Mouse (Mus musculus) liver, embryonic 14.5 days (tissue): ENCODE measurements around the gene Rras2. TPM values are rescaled to one million over a fixed set of nuclear protein-coding genes. Genes with fewer than 3 reads are reported as not detected.

Experiments used
- ATAC-seq: fragments of 200-750 bp; cut with Nextera tagmentation; 2 replicates; pipeline ENCODE4 v1.8.0; 2017; ENCODE audit warnings: moderate number of reproducible peaks, mild to moderate bottlenecking, moderate library complexity; ENCODE audit not compliant: insufficient read depth
- DNase-seq, 3 experiments: peaks; one replicate each; pipeline ENCODE4 v3.0.0-alpha.2; 2012 to 2013; ENCODE audit warnings: low read depth in 3 of 3, low spot score in 3 of 3
- H3K27ac ChIP-seq: fragments of 300-500 bp; sonication (generic); 2 replicates; pipeline ENCODE4 v1.5.1; 2014; ENCODE audit warnings: moderate library complexity, mild to moderate bottlenecking, control low read depth, inconsistent platforms
- H3K27me3 ChIP-seq: fragments of 300-500 bp; sonication (generic); 2 replicates; pipeline ENCODE4 v1.6.1; 2014; ENCODE audit warnings: mild to moderate bottlenecking, low read length, moderate library complexity; ENCODE audit not compliant: control insufficient read depth, insufficient read depth
- H3K36me3 ChIP-seq: fragments of 300-500 bp; sonication (generic); replicated peaks from 2 replicates; pipeline ENCODE4 v1.6.1; 2014; ENCODE audit warnings: low read depth; ENCODE audit not compliant: control insufficient read depth, insufficient read depth
- H3K4me1 ChIP-seq, 2 experiments: fragments of 200-500 bp in 1 of 2; fragments of 300-500 bp in 1 of 2; sonication (generic) in 1 of 2; replicated peaks; 2 replicates each; pipeline ENCODE4 v1.6.1; 2012 to 2014; ENCODE audit warnings: antibody characterized with exemption in 1 of 2, inconsistent platforms in 1 of 2, low read length in 1 of 2; ENCODE audit not compliant: control insufficient read depth in 2 of 2, insufficient read depth in 2 of 2
- H3K4me2 ChIP-seq: fragments of 300-500 bp; sonication (generic); 2 replicates; pipeline ENCODE4 v1.6.1; 2014; ENCODE audit warnings: low read depth, mild to moderate bottlenecking, control low read depth, moderate library complexity
- H3K4me3 ChIP-seq, 2 experiments: fragments of 200-500 bp in 1 of 2; fragments of 300-500 bp in 1 of 2; sonication (generic) in 1 of 2; 2 replicates each; pipeline ENCODE4 v1.5.1; 2012 to 2014; ENCODE audit warnings: low read depth in 2 of 2, low read length in 2 of 2, mild to moderate bottlenecking in 2 of 2, control low read depth in 1 of 2, inconsistent platforms in 1 of 2, moderate library complexity in 1 of 2; ENCODE audit not compliant: insufficient read depth in 1 of 2
- H3K9ac ChIP-seq: fragments of 300-500 bp; sonication (generic); replicated peaks from 2 replicates; pipeline ENCODE4 v1.6.1; 2014; ENCODE audit warnings: mild to moderate bottlenecking, control low read depth, moderate library complexity
- H3K9me3 ChIP-seq: fragments of 300-500 bp; sonication (generic); 2 replicates; pipeline ENCODE4 v1.6.1; 2016; ENCODE audit warnings: low read length, mixed read lengths; ENCODE audit not compliant: control insufficient read depth
- CTCF ChIP-seq: IDR thresholded peaks from 2 replicates; pipeline ENCODE4 v1.5.1; 2016; ENCODE audit warnings: antibody characterized with exemption, low read depth, control low read depth
- EP300 ChIP-seq: IDR thresholded peaks from 2 replicates; pipeline ENCODE4 v1.6.1; 2016; ENCODE audit warnings: antibody characterized with exemption, low read depth
- WGBS: fragments of 180-500 bp; shearing (Covaris S2); extraction: QIAGEN DNeasy Blood & Tissue Kit; methylation state at CpG from one replicate; pipeline ENCODE4 v1.1.7; 2014; ENCODE audit not compliant: insufficient replicate concordance; 5-methylcytosine and 5-hydroxymethylcytosine counted together
- polyA plus RNA-seq, 2 experiments: library from polyadenylated mRNA; depleted of rRNA in 1 of 2; stranded (reverse) in 1 of 2; unstranded in 1 of 2; fragments of >200 nt; fragmentation: Nextera tagmentation in 1 of 2; extraction: Ambion mirVana in 1 of 2; gene quantifications; 2 replicates each; pipeline versions ENCODE4 v1.2.1 to v1.2.3; 2012 to 2014

Rras2 gene
- polyA plus RNA-seq, 2 experiments, result 5.3 to 7.9 TPM

GRCm38 (mm10) chr7:114103629-114104347 lies 13.8 kb downstream of the Rras2 start:
- Histone ChIP-seq H3K27ac (no peak overlapping the region), H3K4me3 (no peak overlapping the region), H3K36me3 (no peaks in the 10 kb centered on the region), H3K9me3 (no peaks in the 10 kb centered on the region), H3K4me1 (peaks cover 0 to 9% of the 10 kb centered on the region in 2 experiments; a peak in 1 of 4 replicates), H3K9ac (no peak overlapping the region), H3K4me2 (no peak overlapping the region), H3K27me3 (no peaks in the 10 kb centered on the region)
- DNase-seq (no peak), ATAC-seq (no peak)
- WGBS, result 73% methylated on average over 24 of the region's 24 CpGs
- TF ChIP-seq EP300, result no peak
- no peak for TF ChIP-seq CTCF

- H3K36me3 ChIP-seq, result no peaks in the 10 kb centered on the region
- no peak overlapping the region for H3K9ac ChIP-seq
- H3K4me1 ChIP-seq, result peaks cover 0 to 9% of the 10 kb centered on the region in 2 experiments; a peak in 1 of 4 replicates
- no peak overlapping the region for H3K4me3 ChIP-seq
- H3K27me3 ChIP-seq, result no peaks in the 10 kb centered on the region
- 73% methylated on average over 4 of the region's 4 CpGs for WGBS
- TF ChIP-seq EP300 (no peak), CTCF (no peak)
- H3K4me2 ChIP-seq, result no peak overlapping the region
- ATAC-seq (no peak), DNase-seq (no peak)
- no peaks in the 10 kb centered on the region for H3K9me3 ChIP-seq
- no peak overlapping the region for H3K27ac ChIP-seq
These were observed 14.4 kb downstream of the Rras2 start for GRCm38 (mm10) chr7:114103152-114103551.

- Histone ChIP-seq H3K9me3 (no peaks in the 10 kb centered on the region), H3K4me2 (no peak overlapping the region), H3K4me1 (peaks cover 0 to 9% of the 10 kb centered on the region in 2 experiments; a peak in 1 of 4 replicates), H3K4me3 (no peak overlapping the region), H3K9ac (no peak overlapping the region), H3K27me3 (no peaks in the 10 kb centered on the region), H3K36me3 (no peaks in the 10 kb centered on the region), H3K27ac (no peak overlapping the region)
- TF ChIP-seq CTCF (no peak), EP300 (no peak)
- no peak for DNase-seq
- no peak for ATAC-seq
- 68% methylated on average over 4 of the region's 4 CpGs for WGBS
These were observed 15.0 kb downstream of the Rras2 start for GRCm38 (mm10) chr7:114102609-114103008.

- no peak for DNase-seq
- Histone ChIP-seq H3K9ac (no peak overlapping the region), H3K4me2 (no peak overlapping the region), H3K4me1 (peaks cover 0 to 9% of the 10 kb centered on the region in 2 experiments; a peak in 1 of 4 replicates), H3K36me3 (no peaks in the 10 kb centered on the region), H3K4me3 (no peak overlapping the region), H3K9me3 (no peaks in the 10 kb centered on the region), H3K27me3 (no peaks in the 10 kb centered on the region), H3K27ac (no peak overlapping the region)
- ATAC-seq, result no peak
- TF ChIP-seq CTCF (no peak), EP300 (no peak)
- 43% methylated on average over 3 of the region's 3 CpGs for WGBS
These were observed 16.2 kb downstream of the Rras2 start for GRCm38 (mm10) chr7:114101412-114101811.

GRCm38 (mm10) chr7:114093548-114094174 lies 23.9 kb downstream of the Rras2 start:
- DNase-seq (no peak), ATAC-seq (no peak)
- H3K4me3 ChIP-seq, result no peak overlapping the region
- H3K27ac ChIP-seq, result no peak overlapping the region
- TF ChIP-seq EP300, result no peak
- no peak for TF ChIP-seq CTCF
- H3K9ac ChIP-seq, result no peak overlapping the region
- H3K27me3 ChIP-seq, result no peaks in the 10 kb centered on the region
- no peaks in the 10 kb centered on the region for H3K36me3 ChIP-seq
- 67% methylated on average over 8 of the region's 8 CpGs for WGBS
- no peak overlapping the region for H3K4me2 ChIP-seq
- H3K9me3 ChIP-seq, result no peaks in the 10 kb centered on the region
- H3K4me1 ChIP-seq, result peaks cover 0 to 9% of the 10 kb centered on the region in 2 experiments; a peak in 2 of 4 replicates
